Mouse (Mus musculus): ENCODE measurements around the gene Setd1a. TPM values are rescaled to one million over a fixed set of nuclear protein-coding genes. Genes with fewer than 3 reads are reported as not detected.

The Setd1a gene
- polyA plus RNA-seq, 2 experiments = 27.3 to 29.7 TPM

GRCm38 (mm10) chr7:127753741-127754140 is 22.7 kb upstream of the Setd1a start:
- Histone ChIP-seq H3K4me3 (replicated peaks; ENCODE audit: low read length) (no peak overlapping the region), H3K27me3 (ENCODE audit: control insufficient read depth, insufficient read depth, low read length) (no peaks in the 10 kb centered on the region), H3K9me3 (ENCODE audit: control insufficient read depth, low read length) (no peaks in the 10 kb centered on the region), H3K9ac (ENCODE audit: low read depth, low read length, severe bottlenecking) (no peak overlapping the region), H3K4me2 (replicated peaks; ENCODE audit: low read depth, low read length, severe bottlenecking) (no peak overlapping the region), H3K4me1 (ENCODE audit: control insufficient read depth, insufficient read depth, low read length) (no peaks in the 10 kb centered on the region), H3K27ac (replicated peaks; ENCODE audit: low read depth, low read length) (no peak overlapping the region), H3K36me3 (ENCODE audit: control insufficient read depth, insufficient read depth, low read length) (peaks cover 99% of the 10 kb centered on the region)
- 84% methylated on average over 7 of the region's 7 CpGs for WGBS
- no peak for ATAC-seq (ENCODE audit: low FRiP score, low read depth)
- no peak for DNase-seq (ENCODE audit: low spot score)
- no peak for TF ChIP-seq POLR2A (IDR thresholded peaks at IDR 0.05; ENCODE audit: borderline replicate concordance, extremely low read depth, insufficient read depth, insufficient read length)

- H3K27ac ChIP-seq (replicated peaks; ENCODE audit: low read depth, low read length) = 0 out of 2 replicates have a peak overlapping the region, but pooled peaks have one; percentile 7
- no peak overlapping the region for H3K4me2 ChIP-seq (replicated peaks; ENCODE audit: low read depth, low read length, severe bottlenecking)
- no peaks in the 10 kb centered on the region for H3K27me3 ChIP-seq (ENCODE audit: control insufficient read depth, insufficient read depth, low read length)
- no peak overlapping the region for H3K4me3 ChIP-seq (replicated peaks; ENCODE audit: low read length)
- H3K9ac ChIP-seq (ENCODE audit: low read depth, low read length, severe bottlenecking) = no peak overlapping the region
- WGBS = 31% methylated on average over 6 of the region's 6 CpGs
- H3K36me3 ChIP-seq (ENCODE audit: control insufficient read depth, insufficient read depth, low read length) = peaks cover 85% of the 10 kb centered on the region
- H3K4me1 ChIP-seq (ENCODE audit: control insufficient read depth, insufficient read depth, low read length) = peaks cover 4% of the 10 kb centered on the region; the same call in 1 of the 2 replicates
- TF ChIP-seq POLR2A (IDR thresholded peaks at IDR 0.05; ENCODE audit: borderline replicate concordance, extremely low read depth, insufficient read depth, insufficient read length) = no peak
- ATAC-seq (ENCODE audit: low FRiP score, low read depth) (no peak), DNase-seq (ENCODE audit: low spot score) (no peak)
- no peaks in the 10 kb centered on the region for H3K9me3 ChIP-seq (ENCODE audit: control insufficient read depth, low read length)
Measured at GRCm38 (mm10) chr7:127759716-127760115, 16.8 kb upstream of the Setd1a start.

- Histone ChIP-seq H3K4me3 (replicated peaks; ENCODE audit: low read length) (no peak overlapping the region), H3K9me3 (ENCODE audit: control insufficient read depth, low read length) (no peaks in the 10 kb centered on the region), H3K4me1 (ENCODE audit: control insufficient read depth, insufficient read depth, low read length) (peaks cover 4% of the 10 kb centered on the region; the same call in 1 of the 2 replicates), H3K27ac (replicated peaks; ENCODE audit: low read depth, low read length) (no peak overlapping the region), H3K27me3 (ENCODE audit: control insufficient read depth, insufficient read depth, low read length) (no peaks in the 10 kb centered on the region), H3K4me2 (replicated peaks; ENCODE audit: low read depth, low read length, severe bottlenecking) (no peak overlapping the region), H3K9ac (ENCODE audit: low read depth, low read length, severe bottlenecking) (no peak overlapping the region), H3K36me3 (ENCODE audit: control insufficient read depth, insufficient read depth, low read length) (peaks cover 85% of the 10 kb centered on the region)
- WGBS = 76% methylated on average over 3 of the region's 3 CpGs
- no peak for DNase-seq (ENCODE audit: low spot score)
- no peak for TF ChIP-seq POLR2A (IDR thresholded peaks at IDR 0.05; ENCODE audit: borderline replicate concordance, extremely low read depth, insufficient read depth, insufficient read length)
- no peak for ATAC-seq (ENCODE audit: low FRiP score, low read depth)
Measured at GRCm38 (mm10) chr7:127760478-127760877, 16.0 kb upstream of the Setd1a start.

- Histone ChIP-seq H3K27me3 (ENCODE audit: control insufficient read depth, insufficient read depth, low read length) (no peaks in the 10 kb centered on the region), H3K4me3 (replicated peaks; ENCODE audit: low read length) (no peak overlapping the region), H3K4me1 (ENCODE audit: control insufficient read depth, insufficient read depth, low read length) (peaks cover 4% of the 10 kb centered on the region; the same call in 1 of the 2 replicates), H3K9me3 (ENCODE audit: control insufficient read depth, low read length) (no peaks in the 10 kb centered on the region), H3K9ac (ENCODE audit: low read depth, low read length, severe bottlenecking) (no peak overlapping the region), H3K36me3 (ENCODE audit: control insufficient read depth, insufficient read depth, low read length) (peaks cover 85% of the 10 kb centered on the region), H3K4me2 (replicated peaks; ENCODE audit: low read depth, low read length, severe bottlenecking) (no peak overlapping the region), H3K27ac (replicated peaks; ENCODE audit: low read depth, low read length) (no peak overlapping the region)
- DNase-seq (ENCODE audit: low spot score) (peak; percentile 79), ATAC-seq (ENCODE audit: low FRiP score, low read depth) (peak; percentile 48; the same call in 1 of the 2 replicates)
- WGBS = 40% methylated on average over 7 of the region's 7 CpGs
- TF ChIP-seq POLR2A (IDR thresholded peaks at IDR 0.05; ENCODE audit: borderline replicate concordance, extremely low read depth, insufficient read depth, insufficient read length) = no peak
Measured at GRCm38 (mm10) chr7:127761026-127761425, 15.4 kb upstream of the Setd1a start.

GRCm38 (mm10) chr7:127763642-127764041 is 12.8 kb upstream of the Setd1a start:
- H3K9ac ChIP-seq (ENCODE audit: low read depth, low read length, severe bottlenecking) = no peak overlapping the region
- no peak overlapping the region for H3K4me2 ChIP-seq (replicated peaks; ENCODE audit: low read depth, low read length, severe bottlenecking)
- no peak overlapping the region for H3K4me3 ChIP-seq (replicated peaks; ENCODE audit: low read length)
- no peak for DNase-seq (ENCODE audit: low spot score)
- H3K9me3 ChIP-seq (ENCODE audit: control insufficient read depth, low read length) = no peaks in the 10 kb centered on the region
- 87% methylated on average over 4 of the region's 4 CpGs for WGBS
- H3K4me1 ChIP-seq (ENCODE audit: control insufficient read depth, insufficient read depth, low read length) = peaks cover 7% of the 10 kb centered on the region; the same call in 1 of the 2 replicates
- H3K36me3 ChIP-seq (ENCODE audit: control insufficient read depth, insufficient read depth, low read length) = peaks cover 85% of the 10 kb centered on the region
- ATAC-seq (ENCODE audit: low FRiP score, low read depth) = no peak
- H3K27ac ChIP-seq (replicated peaks; ENCODE audit: low read depth, low read length) = no peak overlapping the region
- H3K27me3 ChIP-seq (ENCODE audit: control insufficient read depth, insufficient read depth, low read length) = no peaks in the 10 kb centered on the region
- no peak for TF ChIP-seq POLR2A (IDR thresholded peaks at IDR 0.05; ENCODE audit: borderline replicate concordance, extremely low read depth, insufficient read depth, insufficient read length)

GRCm38 (mm10) chr7:127765756-127766155 is 10.7 kb upstream of the Setd1a start:
- TF ChIP-seq POLR2A (IDR thresholded peaks at IDR 0.05; ENCODE audit: borderline replicate concordance, extremely low read depth, insufficient read depth, insufficient read length) = no peak
- Histone ChIP-seq H3K9ac (ENCODE audit: low read depth, low read length, severe bottlenecking) (no peak overlapping the region), H3K36me3 (ENCODE audit: control insufficient read depth, insufficient read depth, low read length) (peaks cover 70% of the 10 kb centered on the region), H3K4me2 (replicated peaks; ENCODE audit: low read depth, low read length, severe bottlenecking) (no peak overlapping the region), H3K4me3 (replicated peaks; ENCODE audit: low read length) (no peak overlapping the region), H3K4me1 (ENCODE audit: control insufficient read depth, insufficient read depth, low read length) (peaks cover 8% of the 10 kb centered on the region), H3K9me3 (ENCODE audit: control insufficient read depth, low read length) (no peaks in the 10 kb centered on the region), H3K27ac (replicated peaks; ENCODE audit: low read depth, low read length) (no peak overlapping the region), H3K27me3 (ENCODE audit: control insufficient read depth, insufficient read depth, low read length) (no peaks in the 10 kb centered on the region)
- DNase-seq (ENCODE audit: low spot score) (no peak), ATAC-seq (ENCODE audit: low FRiP score, low read depth) (no peak)
- WGBS = 97% methylated on average over 2 of the region's 2 CpGs

All from limb, embryonic 14.5 days (tissue).